Mouse (Mus musculus): ENCODE measurements around the gene Itpr2.

DNA sequence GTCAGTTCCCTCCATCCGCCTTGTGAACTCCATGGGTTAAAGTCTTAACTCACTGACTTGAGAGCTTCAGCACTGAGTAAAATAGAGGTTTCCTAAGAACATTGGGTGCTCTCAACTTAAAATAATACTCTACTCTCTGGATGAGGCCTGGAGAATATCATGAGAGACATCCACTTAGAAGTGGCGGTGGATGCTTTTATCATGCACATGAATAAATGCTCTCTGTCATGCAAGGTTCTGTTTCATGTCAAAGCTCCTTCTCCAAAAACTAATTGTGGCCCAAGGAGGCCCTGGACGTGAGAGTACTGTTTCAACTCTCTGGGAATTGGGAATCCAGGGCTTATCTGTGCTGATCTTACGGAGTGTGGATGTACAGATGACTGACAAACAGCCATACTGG lies 35.1 kb upstream of the Itpr2 start:
- TF ChIP-seq EP300 (IDR thresholded peaks at IDR 0.05; ENCODE audit: low read depth) (no peak), CTCF (IDR thresholded peaks at IDR 0.05; ENCODE audit: low read depth) (no peak)
